Mouse (Mus musculus): ENCODE data around the gene Gli2. TPM values are rescaled to one million over a fixed set of nuclear protein-coding genes. Genes with fewer than 3 reads are reported as not detected.

Gli2 gene
- total RNA-seq (2023), result not detected in 4 replicates

GRCm38 (mm10) chr1:119053402-119053841, at the start of gene Gli2:
Gene Gli2 (minus strand): TSS chr1:119053619.

Data from B cell, adult 62 days (primary cell).